Mouse (Mus musculus) forebrain, embryonic 10.5 days (tissue): Measurements from ENCODE around the gene Pard3. TPM values are rescaled to one million over a fixed set of nuclear protein-coding genes. Genes with fewer than 3 reads are reported as not detected.

Source experiments
- DNase-seq: peaks from one replicate; pipeline ENCODE4 v3.0.0-alpha.2; 2017; ENCODE audit warnings: low spot score; ENCODE audit errors: extremely low spot score
- H3K27ac ChIP-seq: fragments of 300-500 bp; sonication (generic); 2 replicates; pipeline ENCODE4 v1.5.1; 2016; ENCODE audit warnings: mild to moderate bottlenecking
- H3K27me3 ChIP-seq: fragments of 300-500 bp; sonication (generic); 2 replicates; pipeline ENCODE4 v1.6.1; 2016; ENCODE audit warnings: mild to moderate bottlenecking; ENCODE audit not compliant: poor library complexity, severe bottlenecking
- H3K36me3 ChIP-seq: fragments of 300-500 bp; sonication (generic); replicated peaks from 2 replicates; pipeline ENCODE4 v1.6.1; 2016; ENCODE audit warnings: mild to moderate bottlenecking, moderate library complexity
- H3K4me1 ChIP-seq: fragments of 300-500 bp; sonication (generic); 2 replicates; pipeline ENCODE4 v1.6.1; 2016
- H3K4me3 ChIP-seq: fragments of 300-500 bp; sonication (generic); 2 replicates; pipeline ENCODE4 v1.5.1; 2016; ENCODE audit warnings: mild to moderate bottlenecking, moderate library complexity
- H3K9me3 ChIP-seq: fragments of 300-500 bp; sonication (generic); 2 replicates; pipeline ENCODE4 v1.6.1; 2016; ENCODE audit warnings: mild to moderate bottlenecking, moderate library complexity
- WGBS: fragments of 180-500 bp; shearing (Covaris S2); methylation state at CpG from one replicate; pipeline ENCODE4 v1.1.7; 2016; 5-methylcytosine and 5-hydroxymethylcytosine counted together
- polyA plus RNA-seq: library from polyadenylated mRNA; unstranded; fragments of >200 nt; fragmentation: Nextera tagmentation; extraction: Ambion mirVana; gene quantifications from 2 replicates; pipeline ENCODE4 v1.2.1, GENCODE M21; 2016

Gene Pard3
- polyA plus RNA-seq, 1 experiment from 2014 or later: 27.3 TPM

DNA sequence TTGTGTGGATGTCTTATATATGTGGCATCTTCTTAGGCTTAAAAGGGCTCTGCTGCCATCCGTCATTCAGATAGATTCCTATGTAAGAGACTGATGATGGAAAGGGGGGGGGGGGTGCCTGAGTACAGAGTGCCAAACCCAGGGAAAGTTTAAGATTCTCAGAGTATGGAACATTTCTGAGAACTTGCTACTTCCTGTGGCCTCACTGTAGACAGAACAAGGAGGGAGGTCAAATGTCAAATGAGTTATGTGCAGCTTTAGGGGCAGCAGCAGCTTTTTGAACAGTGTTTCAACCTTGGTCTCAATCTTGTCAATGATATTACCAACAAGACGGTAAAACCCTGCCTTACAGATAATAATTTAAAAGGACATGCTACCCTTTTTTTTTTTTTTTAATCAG, 367.5 kb downstream of the Pard3 start:
- DNase-seq: no peak
- 94% methylated on average over 2 of the region's 2 CpGs for WGBS
- no peak overlapping the region for H3K27ac ChIP-seq
- H3K9me3 ChIP-seq: no peaks in the 10 kb centered on the region
- H3K27me3 ChIP-seq: no peaks in the 10 kb centered on the region
- H3K36me3 ChIP-seq: peaks cover 65% of the 10 kb centered on the region
- H3K4me1 ChIP-seq: peaks cover 5% of the 10 kb centered on the region; the same call in 1 of the 2 replicates
- no peak overlapping the region for H3K4me3 ChIP-seq

DNA sequence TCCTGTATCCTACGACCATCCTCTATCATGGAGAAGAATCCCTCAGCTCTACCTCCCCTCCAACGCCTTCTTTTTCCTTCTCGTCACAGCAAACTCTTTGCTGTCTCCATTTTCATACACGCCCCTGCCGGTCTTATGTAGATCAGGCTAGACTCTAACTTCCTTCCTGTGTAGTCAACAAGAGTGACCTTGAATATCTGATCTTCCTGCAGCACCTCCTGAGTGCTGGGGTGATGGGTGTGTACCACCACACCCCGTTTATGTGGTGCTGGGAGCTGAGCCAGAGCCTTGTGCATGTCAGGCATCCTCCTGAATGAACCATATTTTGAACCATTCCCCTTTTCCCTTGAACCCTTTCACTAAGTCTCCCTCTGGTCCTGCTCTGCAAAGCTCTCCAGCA, 372.3 kb downstream of the Pard3 start:
- Histone ChIP-seq H3K27ac (no peak overlapping the region), H3K4me3 (no peak overlapping the region), H3K4me1 (peaks cover 21% of the 10 kb centered on the region), H3K9me3 (no peaks in the 10 kb centered on the region), H3K27me3 (no peaks in the 10 kb centered on the region), H3K36me3 (peaks cover 32% of the 10 kb centered on the region)
- 91% methylated on average over 6 of the region's 6 CpGs for WGBS
- DNase-seq: no peak

DNA sequence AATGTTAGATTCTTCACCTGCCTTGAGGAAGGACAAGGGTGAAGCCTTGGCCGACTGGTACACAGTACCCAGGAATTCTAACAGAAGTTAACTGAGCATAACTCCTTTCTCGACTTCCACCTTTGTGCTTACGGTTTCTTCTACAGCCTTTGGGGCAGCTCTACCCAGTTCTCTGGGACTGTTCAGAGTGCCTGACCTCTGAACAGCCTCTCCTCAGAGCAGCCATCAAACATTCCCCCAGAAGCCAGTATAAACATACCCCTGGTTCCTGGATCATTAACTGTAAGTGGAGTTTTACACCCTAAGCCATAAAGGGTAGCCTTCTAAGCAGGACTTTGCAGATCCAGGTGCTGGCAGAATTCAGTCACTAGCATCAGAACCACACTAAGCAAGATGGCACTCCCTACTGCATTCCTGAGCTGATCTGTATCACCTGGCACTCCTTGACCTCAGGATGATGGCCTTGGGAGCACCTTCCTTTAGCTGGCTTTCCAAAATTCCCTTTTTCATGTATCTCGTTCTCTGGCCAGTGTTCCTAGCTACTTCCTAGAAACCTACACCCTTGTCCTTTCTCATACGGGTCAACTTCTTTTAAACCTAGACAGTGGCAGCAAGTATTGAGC, 374.0 kb downstream of the Pard3 start:
- peaks cover 27% of the 10 kb centered on the region for H3K36me3 ChIP-seq
- no peak for DNase-seq
- no peak overlapping the region for H3K27ac ChIP-seq
- H3K4me1 ChIP-seq: peaks cover 23% of the 10 kb centered on the region
- H3K9me3 ChIP-seq: no peaks in the 10 kb centered on the region
- no peaks in the 10 kb centered on the region for H3K27me3 ChIP-seq
- no peak overlapping the region for H3K4me3 ChIP-seq
- WGBS: 95% methylated on average over 5 of the region's 5 CpGs

- no peaks in the 10 kb centered on the region for H3K9me3 ChIP-seq
These were observed 375.1 kb downstream of the Pard3 start for GRCm38 (mm10) chr8:127438625-127439391.

GRCm38 (mm10) chr8:127439392-127440160, 375.9 kb downstream of the Pard3 start:
- no peak overlapping the region for H3K4me3 ChIP-seq
- peaks cover 23% of the 10 kb centered on the region for H3K4me1 ChIP-seq
- WGBS: 59% methylated on average over 10 of the region's 10 CpGs
- no peak for DNase-seq
- H3K27me3 ChIP-seq: no peaks in the 10 kb centered on the region
- peak overlapping the region; percentile 51; the same call in 1 of the 2 replicates for H3K27ac ChIP-seq
- no peaks in the 10 kb centered on the region for H3K9me3 ChIP-seq
- peaks cover 18% of the 10 kb centered on the region for H3K36me3 ChIP-seq

More at GRCm38 (mm10) chr8:127438625-127439391, 375.1 kb downstream of the Pard3 start:
- 84% methylated on average over 8 of the region's 8 CpGs for WGBS
- DNase-seq: no peak
- H3K27me3 ChIP-seq: no peaks in the 10 kb centered on the region
- peaks cover 18% of the 10 kb centered on the region for H3K36me3 ChIP-seq
- peak overlapping the region; percentile 51; the same call in 1 of the 2 replicates for H3K27ac ChIP-seq
- H3K4me3 ChIP-seq: no peak overlapping the region
- peaks cover 23% of the 10 kb centered on the region for H3K4me1 ChIP-seq

GRCm38 (mm10) chr8:127440161-127440833, 376.6 kb downstream of the Pard3 start:
- Histone ChIP-seq H3K27ac (peak overlapping the region; percentile 51; the same call in 1 of the 2 replicates), H3K9me3 (no peaks in the 10 kb centered on the region), H3K36me3 (peaks cover 25% of the 10 kb centered on the region), H3K4me1 (peaks cover 23% of the 10 kb centered on the region), H3K4me3 (no peak overlapping the region), H3K27me3 (no peaks in the 10 kb centered on the region)
- no peak for DNase-seq
- 79% methylated on average over 9 of the region's 9 CpGs for WGBS

DNA sequence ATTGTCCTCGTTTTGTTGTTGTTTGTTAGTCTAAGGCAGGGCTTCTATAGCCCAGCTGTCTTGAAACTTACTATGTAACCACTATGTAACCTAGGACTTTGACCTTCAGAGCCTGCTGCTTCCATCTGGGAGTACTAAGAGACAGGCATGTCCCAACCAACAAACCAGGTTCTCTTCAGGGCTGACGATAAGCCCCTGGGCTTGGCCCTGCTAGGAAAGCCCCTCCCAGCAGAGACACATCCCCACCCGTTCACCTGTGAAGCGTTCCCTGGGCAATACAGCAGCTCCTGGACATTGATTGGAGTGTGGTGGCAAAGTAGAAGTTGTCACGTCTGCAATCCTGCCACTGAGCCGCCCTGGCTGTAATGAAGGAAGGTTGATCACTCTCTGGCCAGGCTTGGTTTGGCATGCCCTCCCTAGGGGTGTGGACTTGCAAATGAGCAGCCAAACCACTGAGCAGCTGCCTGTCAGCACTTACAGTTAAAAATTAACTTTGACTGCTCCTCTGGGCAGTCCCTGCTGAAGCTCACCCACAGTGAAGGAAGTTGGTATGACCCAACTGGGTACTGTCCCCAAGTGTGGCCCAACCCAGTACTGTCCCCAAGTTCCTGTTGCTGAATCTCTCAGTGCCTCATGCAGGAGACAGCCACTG, 377.3 kb downstream of the Pard3 start:
- peaks cover 24% of the 10 kb centered on the region for H3K4me1 ChIP-seq
- 85% methylated on average over 6 of the region's 6 CpGs for WGBS
- H3K4me3 ChIP-seq: no peak overlapping the region
- H3K27ac ChIP-seq: 0 out of 2 replicates have a peak overlapping the region, but pooled peaks have one; percentile 21
- H3K36me3 ChIP-seq: peaks cover 22% of the 10 kb centered on the region
- no peak for DNase-seq
- no peaks in the 10 kb centered on the region for H3K9me3 ChIP-seq
- no peaks in the 10 kb centered on the region for H3K27me3 ChIP-seq

GRCm38 (mm10) chr8:127447401-127447800, 383.7 kb downstream of the Pard3 start:
- DNase-seq: no peak
- 95% methylated on average over 1 of the region's 1 CpGs for WGBS
- no peaks in the 10 kb centered on the region for H3K27me3 ChIP-seq
- H3K4me1 ChIP-seq: peaks cover 37% of the 10 kb centered on the region
- H3K36me3 ChIP-seq: peaks cover 9% of the 10 kb centered on the region; the same call in 1 of the 2 replicates
- H3K9me3 ChIP-seq: no peaks in the 10 kb centered on the region
- no peak overlapping the region for H3K27ac ChIP-seq
- H3K4me3 ChIP-seq: no peak overlapping the region

DNA sequence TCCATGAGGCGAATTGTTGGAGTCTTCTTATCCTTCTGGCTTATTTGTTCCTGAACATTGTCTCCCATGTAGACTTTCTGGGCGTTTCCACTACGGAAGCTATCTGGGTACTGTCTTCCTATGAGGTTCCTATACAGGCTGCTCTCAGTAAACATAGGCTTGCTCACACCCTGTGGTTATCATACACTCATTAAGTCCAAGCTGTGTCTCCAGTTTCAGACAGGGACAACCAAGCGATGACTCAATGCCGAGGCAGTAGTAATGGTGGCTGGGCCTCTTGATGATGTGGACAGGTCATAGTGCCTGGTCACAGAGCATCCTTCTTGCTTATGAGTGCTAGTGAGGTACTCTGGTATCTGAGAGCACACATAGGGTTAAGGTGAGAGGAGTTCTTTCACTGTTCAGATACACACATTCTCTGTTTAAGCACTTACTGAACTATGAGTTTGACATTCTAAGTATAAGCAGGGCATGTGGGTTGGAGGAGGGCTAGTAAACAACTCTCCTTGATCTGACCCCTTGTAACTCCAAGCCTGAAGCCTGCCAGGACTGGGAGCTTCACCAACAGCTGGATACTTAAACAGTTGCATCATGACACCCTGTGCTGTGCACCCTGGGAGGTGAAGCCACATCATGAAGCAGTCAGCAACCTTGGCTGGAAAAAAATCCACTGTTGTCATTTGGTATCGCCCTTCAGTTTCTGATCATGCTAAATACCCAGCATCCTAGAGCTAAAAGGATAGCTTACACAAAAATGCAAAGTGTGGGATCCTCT, 385.6 kb downstream of the Pard3 start:
- no peak for DNase-seq
- Histone ChIP-seq H3K4me3 (no peak overlapping the region), H3K27me3 (no peaks in the 10 kb centered on the region), H3K36me3 (peaks cover 15% of the 10 kb centered on the region), H3K4me1 (peaks cover 43% of the 10 kb centered on the region), H3K9me3 (peaks cover 4% of the 10 kb centered on the region; the same call in 1 of the 2 replicates), H3K27ac (peak overlapping the region; percentile 44; the same call in 1 of the 2 replicates)
- 94% methylated on average over 6 of the region's 6 CpGs for WGBS

GRCm38 (mm10) chr8:127450954-127451668, 387.4 kb downstream of the Pard3 start:
- peak overlapping the region; percentile 48; the same call in 1 of the 2 replicates for H3K27ac ChIP-seq
- peaks cover 11% of the 10 kb centered on the region for H3K36me3 ChIP-seq
- H3K27me3 ChIP-seq: no peaks in the 10 kb centered on the region
- peak; percentile 50 for DNase-seq
- H3K9me3 ChIP-seq: peaks cover 5% of the 10 kb centered on the region; the same call in 1 of the 2 replicates
- 59% methylated on average over 14 of the region's 14 CpGs for WGBS
- H3K4me3 ChIP-seq: no peak overlapping the region
- peaks cover 41% of the 10 kb centered on the region for H3K4me1 ChIP-seq

DNA sequence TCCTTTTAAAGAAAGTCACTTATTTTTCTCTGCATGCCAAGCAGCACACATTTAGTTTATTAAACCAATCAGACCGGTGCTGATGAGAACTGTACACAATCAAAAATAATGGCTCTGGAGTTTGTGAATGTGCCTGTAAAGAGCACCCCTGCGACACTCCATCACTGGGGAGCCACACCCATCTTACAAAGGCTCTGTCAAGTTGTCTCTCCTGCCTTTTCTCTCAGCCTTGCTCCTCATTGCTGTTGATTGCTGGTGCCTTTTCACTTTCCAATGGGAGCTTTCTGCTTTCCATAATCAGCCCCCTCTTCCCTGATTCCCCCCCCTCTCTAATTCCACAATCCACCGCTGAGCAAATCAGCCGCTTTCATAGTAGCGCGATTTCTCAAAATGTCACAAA, 388.7 kb downstream of the Pard3 start:
- 92% methylated on average over 6 of the region's 6 CpGs for WGBS

More for the DNA sequence above, 388.7 kb downstream of the Pard3 start:
- no peaks in the 10 kb centered on the region for H3K27me3 ChIP-seq
- H3K9me3 ChIP-seq: peaks cover 5% of the 10 kb centered on the region; the same call in 1 of the 2 replicates
- no peak for DNase-seq
- peaks cover 35% of the 10 kb centered on the region for H3K4me1 ChIP-seq
- H3K27ac ChIP-seq: no peak overlapping the region
- peaks cover 11% of the 10 kb centered on the region for H3K36me3 ChIP-seq
- H3K4me3 ChIP-seq: no peak overlapping the region
